Mouse (Mus musculus) C2C12 (cell line): Measurements from ENCODE around the gene Ddx50.

Source experiments
- CEBPB ChIP-seq: IDR thresholded peaks from one replicate; pipeline ENCODE4 v1.6.1; 2011; ENCODE audit warnings: low read depth, mild to moderate bottlenecking, control low read depth, moderate library complexity
- CTCF ChIP-seq: IDR thresholded peaks from one replicate; pipeline ENCODE4 v1.5.1; 2011; ENCODE audit not compliant: control insufficient read depth, insufficient read depth, insufficient read length
- MAX ChIP-seq: IDR thresholded peaks from one replicate; pipeline ENCODE4 v1.6.1; 2011; ENCODE audit warnings: mild to moderate bottlenecking, control low read depth
- MYOD1 ChIP-seq: IDR thresholded peaks from one replicate; pipeline ENCODE4 v1.6.1; 2011; ENCODE audit warnings: low read depth; ENCODE audit not compliant: control insufficient read depth, insufficient read length
- MYOG ChIP-seq: IDR thresholded peaks from one replicate; pipeline ENCODE4 v1.6.1; 2011; ENCODE audit not compliant: control insufficient read depth, insufficient read length; ENCODE audit errors: extremely low read depth
- USF1 ChIP-seq: IDR thresholded peaks from one replicate; pipeline ENCODE4 v1.6.1; 2011; ENCODE audit warnings: low read depth, mild to moderate bottlenecking, control low read depth, moderate library complexity

DNA sequence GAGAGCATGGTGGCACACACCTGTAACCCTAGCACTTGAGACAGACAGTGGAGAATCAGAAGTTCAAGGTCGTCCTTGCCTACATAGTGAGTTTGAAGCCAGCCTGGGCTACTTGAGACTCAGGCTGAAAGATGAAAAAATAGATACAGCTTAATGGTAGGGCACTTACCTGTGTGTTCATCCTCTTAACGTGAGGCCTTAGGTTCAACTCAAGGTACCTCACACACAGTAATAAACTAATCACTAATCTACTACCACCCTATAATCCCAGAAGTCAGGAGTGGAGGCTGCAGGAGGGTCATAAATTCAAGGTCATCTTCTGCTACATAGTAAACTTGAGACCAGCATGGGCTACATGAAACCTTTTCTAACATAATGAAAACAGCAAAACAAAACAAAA lies 17.4 kb upstream of the Ddx50 start:
- TF ChIP-seq CTCF (no peak), MYOD1 (no peak), MAX (no peak), USF1 (no peak), CEBPB (no peak), MYOG (no peak)
